Mouse (Mus musculus): ENCODE results near the gene Prex1. TPM values are rescaled to one million over a fixed set of nuclear protein-coding genes. Genes with fewer than 3 reads are reported as not detected.

Prex1 gene
- polyA plus RNA-seq, 1 experiment = 38.8 TPM

DNA sequence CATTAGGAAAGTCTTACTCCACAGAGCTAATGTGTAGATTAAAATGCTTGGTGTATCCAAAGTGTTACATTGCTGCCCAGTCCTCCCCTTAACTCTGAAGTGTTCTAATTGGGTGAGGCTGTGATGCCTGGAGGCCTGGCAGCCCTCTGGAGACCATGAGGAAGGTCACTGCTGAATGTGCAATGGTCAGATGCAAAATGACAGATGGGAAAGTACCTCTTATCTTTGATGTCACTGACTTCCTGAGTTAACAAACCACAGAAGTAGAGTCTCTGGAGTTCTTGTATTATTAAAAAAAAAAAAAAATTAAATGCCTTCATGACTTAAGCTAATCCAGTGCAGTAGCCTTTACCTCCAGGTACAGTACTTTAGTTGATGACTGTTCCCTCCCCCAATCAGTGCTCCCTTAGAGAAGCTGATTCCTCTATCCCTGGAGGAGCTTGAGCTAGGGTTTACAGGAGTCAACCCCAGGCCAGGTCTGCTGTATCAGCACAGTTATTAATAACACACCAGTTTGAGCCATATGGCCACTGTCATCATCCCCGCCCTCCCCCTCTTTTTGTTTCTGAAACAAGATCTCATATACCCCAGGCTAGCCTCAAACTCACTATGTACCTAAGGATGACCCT is 5.8 kb upstream of the Prex1 start:
- H3K4me1 ChIP-seq (ENCODE audit: control insufficient read depth, insufficient read depth, low read length) = peaks cover 2% of the 10 kb centered on the region; the same call in 1 of the 2 replicates
- no peak overlapping the region for H3K27ac ChIP-seq (ENCODE audit: control insufficient read depth, insufficient read depth, low read depth, low read length, poor library complexity)
- H3K4me3 ChIP-seq (replicated peaks; ENCODE audit: control insufficient read depth, low read depth, low read length) = no peak overlapping the region
- TF ChIP-seq POLR2A (IDR thresholded peaks at IDR 0.05; ENCODE audit: borderline replicate concordance, control insufficient read depth, low read depth, low read length) (no peak), CTCF (IDR thresholded peaks at IDR 0.05; ENCODE audit: control insufficient read depth, insufficient read depth, low read length) (no peak)
- WGBS = 76% methylated on average over 1 of the region's 1 CpGs

GRCm38 (mm10) chr2:166716067-166716466 is 2.4 kb upstream of the Prex1 start:
- 84% methylated on average over 7 of the region's 7 CpGs for WGBS
- no peak overlapping the region for H3K4me3 ChIP-seq (replicated peaks; ENCODE audit: control insufficient read depth, low read depth, low read length)
- no peak overlapping the region for H3K27ac ChIP-seq (ENCODE audit: control insufficient read depth, insufficient read depth, low read depth, low read length, poor library complexity)
- TF ChIP-seq CTCF (IDR thresholded peaks at IDR 0.05; ENCODE audit: control insufficient read depth, insufficient read depth, low read length) (no peak), POLR2A (IDR thresholded peaks at IDR 0.05; ENCODE audit: borderline replicate concordance, control insufficient read depth, low read depth, low read length) (no peak)
- peaks cover 2% of the 10 kb centered on the region; the same call in 1 of the 2 replicates for H3K4me1 ChIP-seq (ENCODE audit: control insufficient read depth, insufficient read depth, low read length)

DNA sequence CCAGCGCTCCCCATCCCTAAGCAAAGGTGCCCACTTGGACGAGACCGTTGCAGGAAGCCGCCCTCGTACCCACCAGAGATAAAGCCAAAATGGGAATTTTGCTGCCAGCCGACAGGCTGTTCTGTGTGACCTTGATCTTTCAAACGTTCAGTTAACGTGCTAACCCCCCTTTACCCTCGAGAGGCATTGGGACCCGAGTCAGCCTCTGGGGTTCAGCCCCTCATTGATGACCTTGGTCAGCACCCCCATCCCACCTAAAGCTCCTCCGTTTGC is 731 bp upstream of the Prex1 start:
- 4% methylated on average over 11 of the region's 11 CpGs for WGBS
- Histone ChIP-seq H3K4me3 (replicated peaks; ENCODE audit: control insufficient read depth, low read depth, low read length) (peak overlapping the region; percentile 75), H3K27ac (ENCODE audit: control insufficient read depth, insufficient read depth, low read depth, low read length, poor library complexity) (0 out of 2 replicates have a peak overlapping the region, but pooled peaks have one; percentile 32), H3K4me1 (ENCODE audit: control insufficient read depth, insufficient read depth, low read length) (peaks cover 2% of the 10 kb centered on the region; the same call in 1 of the 2 replicates)
- TF ChIP-seq CTCF (IDR thresholded peaks at IDR 0.05; ENCODE audit: control insufficient read depth, insufficient read depth, low read length) = no peak
- TF ChIP-seq POLR2A (IDR thresholded peaks at IDR 0.05; ENCODE audit: borderline replicate concordance, control insufficient read depth, low read depth, low read length) = no peak

DNA sequence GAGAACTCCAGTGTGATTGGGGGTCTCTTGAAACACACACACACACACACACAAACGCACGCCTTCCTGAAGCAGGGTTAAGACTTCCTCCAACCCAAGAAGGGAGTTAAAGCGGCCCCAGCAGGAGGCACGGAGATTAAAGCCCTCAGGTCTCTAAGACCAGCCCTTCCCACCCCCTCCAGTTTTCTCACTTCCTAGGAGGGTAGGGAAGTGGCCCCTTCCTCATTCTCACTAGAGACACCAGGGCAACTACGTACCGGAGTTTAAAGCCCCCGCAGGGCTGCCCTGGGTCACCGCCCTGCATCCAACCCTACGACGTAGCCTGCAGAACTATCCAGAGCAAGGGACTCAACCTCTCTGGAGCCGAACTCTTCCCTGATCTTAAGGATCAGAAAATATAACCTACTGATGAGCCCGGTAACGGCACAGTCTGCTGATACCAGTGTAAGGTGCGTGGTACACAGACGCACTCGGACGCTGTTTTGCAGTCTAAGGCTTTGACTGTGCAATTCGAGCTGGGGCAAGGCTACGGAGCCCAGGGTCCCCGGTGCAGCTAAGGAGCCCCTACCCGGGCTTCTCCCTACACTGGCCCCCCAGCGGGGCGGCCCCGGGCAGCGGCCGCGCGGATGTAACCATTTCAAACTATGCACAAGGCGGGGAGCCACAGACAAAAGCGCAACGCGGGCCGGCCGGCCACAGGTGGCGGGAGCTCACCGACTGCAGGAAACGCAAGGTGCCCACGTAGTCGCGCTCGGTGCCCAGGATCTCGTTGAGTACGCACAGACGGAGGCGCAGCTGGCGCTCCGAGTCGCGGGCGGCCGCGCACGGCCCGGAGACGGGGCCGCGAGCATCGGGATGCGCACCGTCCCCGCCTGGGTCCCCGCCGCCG is 587 bp downstream of the Prex1 start:
- WGBS = under 1% methylated on average over 62 of the region's 64 CpGs
- Histone ChIP-seq H3K4me3 (replicated peaks; ENCODE audit: control insufficient read depth, low read depth, low read length) (peak overlapping the region; percentile 98), H3K27ac (ENCODE audit: control insufficient read depth, insufficient read depth, low read depth, low read length, poor library complexity) (peak overlapping the region; percentile 93), H3K4me1 (ENCODE audit: control insufficient read depth, insufficient read depth, low read length) (peaks cover 10% of the 10 kb centered on the region)
- no peak for TF ChIP-seq POLR2A (IDR thresholded peaks at IDR 0.05; ENCODE audit: borderline replicate concordance, control insufficient read depth, low read depth, low read length)
- TF ChIP-seq CTCF (IDR thresholded peaks at IDR 0.05; ENCODE audit: control insufficient read depth, insufficient read depth, low read length) = no peak

- Histone ChIP-seq H3K27ac (ENCODE audit: control insufficient read depth, insufficient read depth, low read depth, low read length, poor library complexity) (peak overlapping the region; percentile 93), H3K4me3 (replicated peaks; ENCODE audit: control insufficient read depth, low read depth, low read length) (peak overlapping the region; percentile 98), H3K4me1 (ENCODE audit: control insufficient read depth, insufficient read depth, low read length) (peaks cover 10% of the 10 kb centered on the region)
- 0% methylated on average over 4 of the region's 4 CpGs for WGBS
- TF ChIP-seq POLR2A (IDR thresholded peaks at IDR 0.05; ENCODE audit: borderline replicate concordance, control insufficient read depth, low read depth, low read length) (no peak), CTCF (IDR thresholded peaks at IDR 0.05; ENCODE audit: control insufficient read depth, insufficient read depth, low read length) (no peak)
Measured at GRCm38 (mm10) chr2:166712310-166712709, 1.3 kb downstream of the Prex1 start.

GRCm38 (mm10) chr2:166711681-166712132 is 1.9 kb downstream of the Prex1 start:
- Histone ChIP-seq H3K27ac (ENCODE audit: control insufficient read depth, insufficient read depth, low read depth, low read length, poor library complexity) (peak overlapping the region; percentile 93), H3K4me3 (replicated peaks; ENCODE audit: control insufficient read depth, low read depth, low read length) (peak overlapping the region; percentile 98), H3K4me1 (ENCODE audit: control insufficient read depth, insufficient read depth, low read length) (peaks cover 10% of the 10 kb centered on the region)
- WGBS = 13% methylated on average over 7 of the region's 7 CpGs
- TF ChIP-seq CTCF (IDR thresholded peaks at IDR 0.05; ENCODE audit: control insufficient read depth, insufficient read depth, low read length) = no peak
- TF ChIP-seq POLR2A (IDR thresholded peaks at IDR 0.05; ENCODE audit: borderline replicate concordance, control insufficient read depth, low read depth, low read length) = no peak

GRCm38 (mm10) chr2:166709883-166710282 is 3.7 kb downstream of the Prex1 start:
- H3K4me3 ChIP-seq (replicated peaks; ENCODE audit: control insufficient read depth, low read depth, low read length) = no peak overlapping the region
- peak overlapping the region; percentile 31 for H3K27ac ChIP-seq (ENCODE audit: control insufficient read depth, insufficient read depth, low read depth, low read length, poor library complexity)
- 26% methylated on average over 2 of the region's 2 CpGs for WGBS
- H3K4me1 ChIP-seq (ENCODE audit: control insufficient read depth, insufficient read depth, low read length) = peaks cover 10% of the 10 kb centered on the region
- no peak for TF ChIP-seq CTCF (IDR thresholded peaks at IDR 0.05; ENCODE audit: control insufficient read depth, insufficient read depth, low read length)
- no peak for TF ChIP-seq POLR2A (IDR thresholded peaks at IDR 0.05; ENCODE audit: borderline replicate concordance, control insufficient read depth, low read depth, low read length)

DNA sequence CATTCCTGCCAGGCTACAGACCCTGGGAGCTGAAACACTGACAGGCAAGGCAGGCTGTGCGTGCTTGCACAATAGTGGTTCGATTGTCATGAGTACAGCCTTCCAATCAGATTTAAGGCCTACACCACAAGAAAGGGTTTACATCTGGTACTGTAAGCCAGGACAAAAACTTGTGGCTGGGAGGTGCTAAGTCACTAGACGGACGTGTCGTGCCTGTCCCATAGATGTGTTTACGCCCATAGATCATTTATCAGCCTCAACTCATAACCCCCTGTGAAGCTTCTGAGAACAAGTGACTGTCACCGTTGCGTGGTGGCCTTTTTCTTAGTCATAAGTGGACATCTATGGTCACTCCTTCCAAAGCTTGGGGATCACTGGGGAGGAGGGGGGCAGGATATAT is 5.3 kb downstream of the Prex1 start:
- TF ChIP-seq POLR2A (IDR thresholded peaks at IDR 0.05; ENCODE audit: borderline replicate concordance, control insufficient read depth, low read depth, low read length) = no peak
- peak overlapping the region; percentile 62 for H3K27ac ChIP-seq (ENCODE audit: control insufficient read depth, insufficient read depth, low read depth, low read length, poor library complexity)
- WGBS = 37% methylated on average over 8 of the region's 8 CpGs
- peaks cover 10% of the 10 kb centered on the region for H3K4me1 ChIP-seq (ENCODE audit: control insufficient read depth, insufficient read depth, low read length)
- H3K4me3 ChIP-seq (replicated peaks; ENCODE audit: control insufficient read depth, low read depth, low read length) = no peak overlapping the region

Measured in bone marrow, adult 2 months (tissue).